Mouse (Mus musculus) liver, postnatal 0 days (tissue): Measurements from ENCODE around the gene Arnt.

ENCODE experiments used
- CTCF ChIP-seq: sonication (generic); IDR thresholded peaks from 2 replicates; pipeline ENCODE4 v1.5.1; 2016; ENCODE audit warnings: antibody characterized with exemption, low read depth
- EP300 ChIP-seq: IDR thresholded peaks from 2 replicates; pipeline ENCODE4 v1.6.1; 2016; ENCODE audit warnings: antibody characterized with exemption, low read depth, mild to moderate bottlenecking

DNA sequence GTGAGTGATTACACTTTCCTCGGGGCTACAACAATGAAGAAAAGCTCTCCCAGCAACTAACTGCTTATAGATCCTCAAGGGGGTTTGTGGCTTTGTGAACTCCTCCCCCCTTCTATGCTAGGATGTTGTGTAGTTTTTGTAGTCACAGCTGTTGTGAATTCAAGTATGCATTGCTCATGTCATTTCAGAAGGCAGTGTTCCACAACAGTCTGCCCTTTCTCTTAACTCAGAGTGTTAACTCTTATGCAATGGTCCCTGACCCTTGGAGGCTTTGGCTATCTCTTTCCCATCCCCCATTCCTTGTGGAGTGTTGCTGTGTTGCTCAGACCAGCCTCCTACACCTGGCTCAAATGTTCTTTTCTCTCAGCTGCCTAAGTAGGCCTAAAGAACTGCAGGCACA is 25.2 kb downstream of the Arnt start:
- no peak for TF ChIP-seq CTCF
- no peak for TF ChIP-seq EP300
